Mouse (Mus musculus): ENCODE results near the gene Fsip1. TPM values are rescaled to one million over a fixed set of nuclear protein-coding genes. Genes with fewer than 3 reads are reported as not detected.

Gene Fsip1
- polyA plus RNA-seq (2015; fragmentation: Illumina TruSeq; extraction: RNeasy Lipid Tissue Mini Kit (QIAGEN cat#74804); ENCODE audit: low read depth, low replicate concordance) = 0.80 TPM

GRCm38 (mm10) chr2:118256621-118257053 is at the start of gene Fsip1:
Fsip1 (minus strand) TSS chr2:118256966.

GRCm38 (mm10) chr2:118111488-118112131 is 145.2 kb downstream of the Fsip1 start, which contains the start of gene Thbs1:
Thbs1 (plus strand) TSS chr2:118111876.

Other genes starting within 250 kb of the Fsip1 start
- gene Thbs1, start 145.1 kb downstream of the Fsip1 start, polyA plus RNA-seq (2015; fragmentation: Illumina TruSeq; extraction: RNeasy Lipid Tissue Mini Kit (QIAGEN cat#74804); ENCODE audit: low read depth, low replicate concordance) = 0.92 TPM
- gene Gpr176, start 116.5 kb upstream of the Fsip1 start, polyA plus RNA-seq (2015; fragmentation: Illumina TruSeq; extraction: RNeasy Lipid Tissue Mini Kit (QIAGEN cat#74804); ENCODE audit: low read depth, low replicate concordance) = 6.6 TPM
- 11.2 TPM for gene Eif2ak4, start 131.7 kb upstream of the Fsip1 start, polyA plus RNA-seq (2015; fragmentation: Illumina TruSeq; extraction: RNeasy Lipid Tissue Mini Kit (QIAGEN cat#74804); ENCODE audit: low read depth, low replicate concordance)
- 260 TPM for gene Srp14, start 222.7 kb upstream of the Fsip1 start, polyA plus RNA-seq (2015; fragmentation: Illumina TruSeq; extraction: RNeasy Lipid Tissue Mini Kit (QIAGEN cat#74804); ENCODE audit: low read depth, low replicate concordance)